Mouse (Mus musculus) c-Kit-positive CD71-positive TER-119-positive erythroid progenitor cells, embryonic 14.5 days (primary cell): ENCODE results near the gene Zbtb38.

ENCODE experiments used
- DNase-seq: peaks from one replicate; pipeline ENCODE4 v3.0.0-alpha.2; 2013; ENCODE audit warnings: low spot score

Zbtb38 gene

GRCm38 (mm10) chr9:96752603-96753114 lies at the start of gene Zbtb38:
Gene Zbtb38, minus strand, starts transcription at chr9:96752831.
- no peak for DNase-seq

- DNase-seq = no peak
These were observed 47.6 kb upstream of the Zbtb38 start for GRCm38 (mm10) chr9:96800131-96800825.

DNA sequence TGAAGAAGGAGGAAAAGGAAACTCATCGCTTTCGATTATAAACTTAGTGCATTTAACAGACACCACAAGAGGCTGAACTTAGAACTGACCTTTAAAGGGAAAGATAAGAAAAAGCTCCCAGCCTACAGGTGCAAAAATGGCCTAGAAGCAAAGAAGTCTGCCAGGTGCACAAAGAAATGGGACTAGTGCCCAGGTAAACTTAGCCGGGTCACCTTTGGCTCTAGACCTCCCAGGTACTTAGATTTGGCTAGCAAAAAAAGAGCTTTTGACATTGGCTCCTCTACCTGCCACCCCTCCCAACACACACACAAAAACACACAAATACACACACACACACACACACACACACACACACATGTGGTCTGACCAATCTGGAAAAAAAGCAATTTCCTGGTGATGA lies 44.7 kb upstream of the Zbtb38 start:
- DNase-seq = no peak

DNA sequence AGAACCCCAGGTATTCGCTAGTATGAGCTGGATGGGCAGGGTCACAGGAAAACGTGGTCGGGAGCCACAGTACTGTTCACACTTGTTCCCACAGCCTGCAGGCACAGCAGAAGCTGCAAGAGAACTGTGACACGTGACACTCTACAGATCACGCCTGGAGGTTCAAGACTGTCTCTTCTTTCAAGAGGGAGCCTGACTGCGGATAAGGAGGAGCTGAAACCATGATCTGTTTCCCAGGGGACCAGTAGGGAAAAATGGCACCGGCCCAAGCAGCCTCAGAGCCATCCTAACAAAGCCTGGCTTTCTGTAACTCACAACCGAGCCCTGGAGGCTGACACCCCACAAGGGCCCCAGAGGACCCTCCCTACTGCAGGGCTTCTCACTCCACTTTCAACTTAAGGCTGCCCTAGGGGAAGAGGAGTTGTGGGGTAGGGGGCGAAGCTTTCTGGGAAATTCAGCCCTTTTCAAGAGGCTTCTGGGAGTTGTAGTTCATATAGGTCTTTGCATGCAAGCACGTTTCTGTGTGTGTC lies 42.8 kb upstream of the Zbtb38 start:
- DNase-seq = no peak

- no peak for DNase-seq
These were observed 42.0 kb upstream of the Zbtb38 start for GRCm38 (mm10) chr9:96794601-96795000.

- DNase-seq = no peak
These were observed 39.9 kb upstream of the Zbtb38 start for GRCm38 (mm10) chr9:96792543-96792942.

DNA sequence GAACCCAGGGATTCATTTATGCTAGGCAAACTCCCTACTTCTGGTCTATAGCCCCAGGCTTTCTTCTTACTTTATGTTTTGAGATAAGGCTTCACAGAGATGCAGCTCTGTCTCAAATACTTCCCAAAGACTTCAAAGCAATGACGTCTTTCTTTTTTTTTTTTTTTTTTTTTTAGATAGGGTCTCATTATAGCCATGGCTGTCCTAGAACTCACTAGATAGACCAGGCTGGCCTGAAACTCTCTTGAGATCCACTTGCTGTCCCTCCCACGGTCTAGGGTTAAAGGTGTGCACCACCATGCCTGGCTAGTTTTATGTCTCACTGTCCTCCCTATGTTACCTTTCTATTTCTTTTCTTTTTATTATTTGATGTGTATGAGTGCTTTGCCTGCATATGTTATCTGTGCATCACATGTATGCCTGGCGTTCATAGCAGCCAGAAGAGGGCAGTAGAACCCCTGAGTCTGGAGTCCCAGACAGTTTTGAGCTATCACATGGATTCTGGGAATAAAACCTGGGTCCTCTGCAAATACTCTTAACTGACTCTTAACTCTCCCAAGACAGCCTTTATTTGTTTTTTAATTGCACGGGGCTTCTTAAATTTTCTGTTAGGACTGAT lies 37.9 kb upstream of the Zbtb38 start:
- DNase-seq = no peak

- DNase-seq = no peak
These were observed 37.3 kb upstream of the Zbtb38 start for GRCm38 (mm10) chr9:96789906-96790305.

DNA sequence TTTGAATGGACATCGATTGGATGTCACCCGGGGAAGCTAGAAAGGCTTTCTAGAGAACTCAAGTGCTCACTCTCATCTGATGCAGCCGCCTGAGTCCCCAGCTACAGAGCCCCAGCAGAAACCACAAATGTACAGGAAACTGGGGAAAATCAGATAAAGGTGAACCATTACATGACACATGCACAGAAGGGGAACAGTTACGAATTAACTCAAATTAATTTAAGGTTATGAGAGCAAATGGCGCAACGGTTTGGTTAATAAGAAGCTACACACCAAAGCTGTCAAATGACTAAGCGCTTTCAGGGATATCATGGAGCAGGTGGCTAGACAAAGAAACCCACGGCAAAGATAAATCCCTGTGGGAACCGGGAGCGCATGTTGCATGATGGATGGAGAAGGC lies 35.2 kb upstream of the Zbtb38 start:
- no peak for DNase-seq

DNA sequence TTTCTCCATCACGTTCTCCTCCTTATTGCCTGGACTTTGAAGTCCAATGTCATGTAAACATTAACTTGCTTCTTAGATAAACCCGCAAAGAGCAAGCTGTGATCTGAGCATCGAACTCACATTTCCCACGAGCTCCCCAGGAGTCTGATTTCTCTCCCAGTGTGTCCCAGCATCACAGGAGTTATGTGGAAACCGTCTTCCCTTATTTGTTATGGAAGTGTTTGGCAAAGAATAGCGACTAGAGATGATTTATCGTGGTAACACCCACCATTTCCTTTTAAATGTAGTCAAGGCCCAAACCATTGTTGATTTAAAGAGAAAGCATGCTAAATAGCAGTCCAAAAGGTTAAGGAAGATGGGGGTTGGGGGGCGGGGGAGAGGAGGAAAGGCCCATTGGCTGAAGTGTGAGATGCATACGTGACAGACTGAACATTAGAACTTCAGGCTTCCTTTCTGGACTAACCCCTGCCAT lies 33.3 kb upstream of the Zbtb38 start:
- DNase-seq = no peak

DNA sequence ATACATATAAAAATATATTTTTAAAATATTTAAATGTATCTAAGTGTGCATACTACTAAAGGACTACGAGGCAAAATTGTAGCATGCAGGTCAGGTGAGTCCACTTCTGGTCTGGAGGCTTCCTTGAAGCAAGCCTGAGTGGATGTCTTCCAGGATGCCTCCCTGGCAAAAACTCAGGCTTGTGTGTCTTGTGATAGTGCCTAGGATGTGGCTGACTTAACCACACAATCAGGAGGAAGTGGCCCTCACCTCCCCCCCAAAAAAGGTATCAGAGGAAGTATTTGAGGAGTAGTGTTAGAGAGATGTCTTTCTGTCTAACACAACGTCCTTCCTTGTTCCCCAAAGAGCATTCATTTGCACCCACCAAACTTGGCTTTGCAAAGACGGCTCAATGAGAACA lies 32.6 kb upstream of the Zbtb38 start:
- no peak for DNase-seq

DNA sequence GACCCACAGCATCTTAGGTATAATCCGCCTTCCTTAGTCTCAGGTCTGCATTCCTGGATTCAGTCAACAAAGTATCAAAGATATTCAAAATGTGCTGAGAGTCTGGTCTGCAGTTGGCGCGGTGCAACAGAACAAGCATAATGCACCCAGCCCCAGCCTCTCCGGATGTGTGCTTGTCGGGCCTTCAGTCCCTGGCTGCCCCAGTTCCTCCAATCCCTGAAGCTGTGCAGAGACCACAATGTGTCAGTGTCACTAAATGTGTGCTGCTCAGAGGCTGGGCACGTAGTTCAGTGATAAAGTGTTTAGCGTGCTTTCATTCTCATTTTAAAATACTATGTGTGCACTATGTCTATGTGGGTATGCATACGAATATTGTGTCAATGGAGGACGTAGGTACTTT lies 31.0 kb upstream of the Zbtb38 start:
- DNase-seq = no peak

DNA sequence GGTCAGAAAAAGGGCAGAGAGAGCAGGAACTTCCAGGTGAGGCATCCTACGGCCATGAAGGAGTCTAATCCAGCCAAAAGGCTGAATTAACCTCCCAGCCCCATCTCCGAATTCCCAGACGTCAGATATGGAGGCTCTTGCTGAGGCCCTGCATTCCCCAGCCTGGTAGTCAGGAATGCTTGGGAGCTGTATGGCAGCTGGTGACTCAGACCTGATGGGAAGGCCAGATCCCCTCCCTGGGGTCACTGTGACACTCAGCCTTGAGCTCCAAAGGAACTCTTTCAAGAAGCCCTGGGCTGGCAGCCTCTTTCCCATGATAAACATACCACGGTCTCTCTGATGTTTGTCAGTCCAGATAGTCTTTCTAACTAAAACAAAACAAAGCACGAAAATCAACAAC lies 30.6 kb upstream of the Zbtb38 start:
- DNase-seq = no peak

DNA sequence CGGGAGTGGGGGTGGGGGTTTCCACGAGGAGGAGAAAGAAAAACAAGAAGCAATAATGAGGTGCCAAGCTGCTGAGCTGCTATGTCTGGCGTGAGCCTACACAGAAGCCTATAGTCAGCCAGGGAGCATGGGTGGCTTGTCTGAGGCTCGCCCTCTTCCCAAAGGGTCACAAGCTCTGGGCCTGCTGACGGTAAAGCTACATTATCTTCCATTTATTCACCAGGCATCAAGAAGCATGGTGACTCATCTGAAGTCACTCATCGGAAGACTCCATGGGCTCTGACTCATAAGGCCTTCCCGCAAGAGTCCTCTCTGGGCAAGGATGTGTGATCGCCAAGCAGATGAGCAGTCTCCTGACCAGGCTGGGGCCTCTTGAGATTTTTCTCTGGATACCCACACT lies 29.4 kb upstream of the Zbtb38 start:
- DNase-seq = no peak

DNA sequence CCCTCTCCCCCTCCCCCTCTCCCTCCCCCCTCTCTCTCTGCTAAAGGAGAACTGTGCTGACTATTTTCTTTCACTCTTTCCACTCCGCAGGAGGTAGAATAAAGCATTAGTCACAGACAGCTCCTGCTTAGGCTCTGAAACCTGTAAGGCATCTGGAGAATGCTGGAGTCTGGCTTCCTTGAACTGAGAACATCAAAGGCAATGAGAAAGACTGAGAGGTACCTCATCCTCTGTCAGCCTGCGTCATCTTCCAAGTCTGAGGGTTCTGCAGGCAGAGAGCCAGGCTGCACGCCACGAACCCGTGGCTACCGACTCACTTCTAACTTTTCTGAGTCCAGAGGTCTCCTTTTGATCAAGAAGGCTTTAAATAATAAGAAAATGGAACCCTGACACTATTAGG lies 20.5 kb upstream of the Zbtb38 start:
- DNase-seq = no peak

GRCm38 (mm10) chr9:96770443-96770842 lies 17.8 kb upstream of the Zbtb38 start:
- no peak for DNase-seq

- DNase-seq = no peak
These were observed 17.0 kb upstream of the Zbtb38 start for GRCm38 (mm10) chr9:96769651-96770050.

DNA sequence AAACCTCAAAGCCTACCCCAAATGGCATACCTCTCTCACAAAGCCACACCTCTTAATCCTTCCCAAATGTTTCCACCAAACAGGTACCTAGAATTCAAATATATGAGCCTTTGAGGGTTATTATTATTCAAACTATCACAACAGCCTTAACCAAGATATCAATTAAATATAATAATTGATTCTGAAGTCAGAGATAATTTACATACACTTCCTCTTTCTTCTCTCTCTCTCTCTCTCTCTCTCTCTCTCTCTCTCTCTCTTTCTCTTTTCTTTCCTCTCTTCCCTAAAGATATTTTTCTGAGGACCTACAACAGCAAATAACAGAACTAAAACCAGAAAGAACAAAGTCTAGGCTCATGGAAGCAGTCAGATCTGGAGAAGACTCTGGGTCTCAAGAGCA lies 15.2 kb upstream of the Zbtb38 start:
- DNase-seq = no peak

GRCm38 (mm10) chr9:96766078-96766477 lies 13.4 kb upstream of the Zbtb38 start:
- peak; percentile 20 for DNase-seq

- DNase-seq = peak; percentile 81
These were observed 12.8 kb upstream of the Zbtb38 start for GRCm38 (mm10) chr9:96765410-96765809.

DNA sequence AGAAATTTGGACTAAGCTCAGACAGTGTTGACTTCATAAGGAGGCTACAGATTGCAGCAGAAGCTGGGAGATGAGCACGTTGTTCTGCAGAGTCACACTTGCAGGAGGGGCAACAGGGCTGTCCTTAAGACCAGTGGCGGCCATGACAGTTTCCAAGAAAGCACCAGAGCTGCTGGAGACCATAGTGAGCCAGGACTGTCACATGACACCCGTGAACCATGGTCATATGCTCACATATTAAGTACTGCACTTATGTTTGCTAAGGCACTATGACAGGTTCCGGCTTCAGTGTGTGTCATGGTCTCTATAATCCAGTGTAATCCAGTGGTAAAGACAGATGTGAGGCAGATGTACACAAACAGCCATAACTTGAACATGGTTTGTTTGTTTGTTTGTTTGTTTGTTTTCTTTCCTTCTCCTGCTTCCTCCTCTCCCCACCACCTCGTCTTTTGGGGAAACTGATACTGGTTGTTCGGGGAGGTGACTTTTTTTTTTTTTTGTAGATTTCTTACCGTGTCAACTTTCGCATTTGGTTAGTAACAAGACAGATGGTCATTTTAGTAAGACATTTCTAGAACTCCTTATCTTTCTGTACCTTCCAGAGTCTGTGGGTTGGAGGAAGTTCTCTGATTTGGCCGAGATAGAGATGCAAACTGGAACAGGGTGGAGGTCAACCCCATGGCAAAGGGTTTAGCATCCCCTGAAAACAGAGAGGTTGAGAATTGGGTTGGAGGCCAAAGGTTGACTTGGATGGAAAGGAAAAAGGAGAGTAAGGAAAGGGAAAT lies 11.4 kb upstream of the Zbtb38 start:
- no peak for DNase-seq

GRCm38 (mm10) chr9:96763025-96763424 lies 10.4 kb upstream of the Zbtb38 start:
- DNase-seq = no peak
